Mouse (Mus musculus) forebrain, embryonic 15.5 days (tissue): ENCODE data around the gene Galnt12. TPM values are rescaled to one million over a fixed set of nuclear protein-coding genes. Genes with fewer than 3 reads are reported as not detected.

Experiments
- ATAC-seq: fragments of 200-750 bp; cut with Nextera tagmentation; replicated peaks from 2 replicates; pipeline ENCODE4 v1.8.0; 2017; ENCODE audit warnings: mild to moderate bottlenecking, moderate TSS enrichment, moderate library complexity
- H3K27ac ChIP-seq: fragments of 300-500 bp; sonication (generic); replicated peaks from 2 replicates; pipeline ENCODE4 v1.5.1; 2015; ENCODE audit warnings: mild to moderate bottlenecking, inconsistent platforms
- H3K27me3 ChIP-seq: fragments of 300-500 bp; sonication (generic); 2 replicates; pipeline ENCODE4 v1.6.1; 2015; ENCODE audit warnings: inconsistent platforms
- H3K36me3 ChIP-seq: fragments of 300-500 bp; sonication (generic); 2 replicates; pipeline ENCODE4 v1.6.1; 2015; ENCODE audit warnings: mild to moderate bottlenecking, inconsistent platforms
- H3K4me1 ChIP-seq: fragments of 300-500 bp; sonication (generic); 2 replicates; pipeline ENCODE4 v1.6.1; 2015; ENCODE audit warnings: inconsistent platforms
- H3K4me2 ChIP-seq: fragments of 300-500 bp; sonication (generic); replicated peaks from 2 replicates; pipeline ENCODE4 v1.6.1; 2015; ENCODE audit warnings: mild to moderate bottlenecking, inconsistent platforms
- H3K4me3 ChIP-seq: fragments of 300-500 bp; sonication (generic); 2 replicates; pipeline ENCODE4 v1.5.1; 2015; ENCODE audit warnings: mild to moderate bottlenecking, inconsistent platforms
- H3K9ac ChIP-seq: fragments of 300-500 bp; sonication (generic); replicated peaks from 2 replicates; pipeline ENCODE4 v1.6.1; 2015; ENCODE audit warnings: mild to moderate bottlenecking, inconsistent platforms
- H3K9me3 ChIP-seq: fragments of 300-500 bp; sonication (generic); 2 replicates; pipeline ENCODE4 v1.6.1; 2016; ENCODE audit warnings: inconsistent platforms
- WGBS: fragments of 180-500 bp; shearing (Covaris S2); methylation state at CpG from one replicate; pipeline ENCODE4 v1.1.7; 2015; ENCODE audit warnings: mixed read lengths; 5-methylcytosine and 5-hydroxymethylcytosine counted together
- polyA plus RNA-seq: library from polyadenylated mRNA; unstranded; fragments of >200 nt; fragmentation: Nextera tagmentation; extraction: Ambion mirVana; gene quantifications from 2 replicates; pipeline ENCODE4 v1.2.1, GENCODE M21; 2015

The Galnt12 gene
- polyA plus RNA-seq, 1 experiment from 2014 or later: 1.3 TPM

GRCm38 (mm10) chr4:47057510-47058325, 34.0 kb upstream of the Galnt12 start:
- Histone ChIP-seq H3K4me1 (peaks cover 10% of the 10 kb centered on the region), H3K9ac (peak overlapping the region; percentile 68), H3K9me3 (no peaks in the 10 kb centered on the region), H3K4me3 (peak overlapping the region; percentile 61), H3K27me3 (no peaks in the 10 kb centered on the region), H3K36me3 (no peaks in the 10 kb centered on the region), H3K27ac (0 out of 2 replicates have a peak overlapping the region, but pooled peaks have one; percentile 17), H3K4me2 (peak overlapping the region; percentile 63)
- WGBS: 37% methylated on average over 25 of the region's 25 CpGs
- ATAC-seq: no peak; the same call in none of the 2 replicates

GRCm38 (mm10) chr4:47060900-47061299, 30.8 kb upstream of the Galnt12 start:
- Histone ChIP-seq H3K27me3 (no peaks in the 10 kb centered on the region), H3K4me2 (no peak overlapping the region), H3K36me3 (no peaks in the 10 kb centered on the region), H3K4me1 (peaks cover 10% of the 10 kb centered on the region), H3K4me3 (no peak overlapping the region), H3K9me3 (no peaks in the 10 kb centered on the region), H3K27ac (no peak overlapping the region), H3K9ac (no peak overlapping the region)
- 26% methylated on average over 1 of the region's 1 CpGs for WGBS
- no peak for ATAC-seq

GRCm38 (mm10) chr4:47075054-47075453, 16.7 kb upstream of the Galnt12 start:
- Histone ChIP-seq H3K27me3 (no peaks in the 10 kb centered on the region), H3K4me3 (no peak overlapping the region), H3K27ac (no peak overlapping the region), H3K9ac (no peak overlapping the region), H3K36me3 (no peaks in the 10 kb centered on the region), H3K4me2 (no peak overlapping the region), H3K4me1 (no peaks in the 10 kb centered on the region), H3K9me3 (no peaks in the 10 kb centered on the region)
- WGBS: 38% methylated on average over 2 of the region's 2 CpGs
- no peak for ATAC-seq

- Histone ChIP-seq H3K4me1 (no peaks in the 10 kb centered on the region), H3K27ac (no peak overlapping the region), H3K9me3 (no peaks in the 10 kb centered on the region), H3K9ac (no peak overlapping the region), H3K4me3 (no peak overlapping the region), H3K4me2 (no peak overlapping the region), H3K36me3 (no peaks in the 10 kb centered on the region), H3K27me3 (no peaks in the 10 kb centered on the region)
- 92% methylated on average over 17 of the region's 17 CpGs for WGBS
- no peak for ATAC-seq
These were observed 11.6 kb upstream of the Galnt12 start for GRCm38 (mm10) chr4:47079997-47080646.

- WGBS: 98% methylated on average over 4 of the region's 4 CpGs
- ATAC-seq: no peak
These were observed 11.1 kb upstream of the Galnt12 start for GRCm38 (mm10) chr4:47080647-47081010.

GRCm38 (mm10) chr4:47083824-47084223, 7.9 kb upstream of the Galnt12 start:
- Histone ChIP-seq H3K27me3 (no peaks in the 10 kb centered on the region), H3K9me3 (no peaks in the 10 kb centered on the region), H3K4me3 (no peak overlapping the region), H3K9ac (no peak overlapping the region), H3K36me3 (no peaks in the 10 kb centered on the region), H3K4me2 (no peak overlapping the region), H3K27ac (no peak overlapping the region), H3K4me1 (no peaks in the 10 kb centered on the region)
- no peak for ATAC-seq
- WGBS: 96% methylated on average over 7 of the region's 7 CpGs

More at GRCm38 (mm10) chr4:47080647-47081010, 11.1 kb upstream of the Galnt12 start:
- Histone ChIP-seq H3K27ac (no peak overlapping the region), H3K4me1 (no peaks in the 10 kb centered on the region), H3K36me3 (no peaks in the 10 kb centered on the region), H3K4me3 (no peak overlapping the region), H3K27me3 (no peaks in the 10 kb centered on the region), H3K9me3 (no peaks in the 10 kb centered on the region), H3K4me2 (no peak overlapping the region), H3K9ac (no peak overlapping the region)

GRCm38 (mm10) chr4:47088671-47089070, 3.0 kb upstream of the Galnt12 start:
- H3K36me3 ChIP-seq: no peaks in the 10 kb centered on the region
- H3K4me2 ChIP-seq: no peak overlapping the region
- ATAC-seq: no peak
- no peaks in the 10 kb centered on the region for H3K9me3 ChIP-seq
- no peak overlapping the region for H3K27ac ChIP-seq
- H3K4me3 ChIP-seq: no peak overlapping the region
- peaks cover 13% of the 10 kb centered on the region for H3K4me1 ChIP-seq
- H3K27me3 ChIP-seq: peaks cover 22% of the 10 kb centered on the region
- WGBS: 89% methylated on average over 7 of the region's 7 CpGs
- no peak overlapping the region for H3K9ac ChIP-seq

GRCm38 (mm10) chr4:47092387-47093021, 795 bp downstream of the Galnt12 start:
- peak; percentile 69; the same call in 1 of the 2 replicates for ATAC-seq
- WGBS: under 1% methylated on average over 21 of the region's 21 CpGs
- Histone ChIP-seq H3K9ac (peak overlapping the region; percentile 65), H3K4me2 (peak overlapping the region; percentile 99), H3K27ac (no peak overlapping the region), H3K4me3 (peak overlapping the region; percentile 71), H3K9me3 (no peaks in the 10 kb centered on the region), H3K4me1 (peaks cover 13% of the 10 kb centered on the region), H3K27me3 (peaks cover 30% of the 10 kb centered on the region), H3K36me3 (no peaks in the 10 kb centered on the region)

GRCm38 (mm10) chr4:47093161-47093560, 1.5 kb downstream of the Galnt12 start:
- ATAC-seq: no peak
- H3K9me3 ChIP-seq: no peaks in the 10 kb centered on the region
- peaks cover 13% of the 10 kb centered on the region for H3K4me1 ChIP-seq
- H3K4me2 ChIP-seq: no peak overlapping the region
- H3K36me3 ChIP-seq: no peaks in the 10 kb centered on the region
- H3K9ac ChIP-seq: no peak overlapping the region
- no peak overlapping the region for H3K4me3 ChIP-seq
- H3K27me3 ChIP-seq: peaks cover 30% of the 10 kb centered on the region
- no peak overlapping the region for H3K27ac ChIP-seq
- WGBS: 22% methylated on average over 9 of the region's 9 CpGs

GRCm38 (mm10) chr4:47093647-47094046, 1.9 kb downstream of the Galnt12 start:
- Histone ChIP-seq H3K9ac (no peak overlapping the region), H3K4me2 (no peak overlapping the region), H3K4me3 (no peak overlapping the region), H3K27ac (no peak overlapping the region), H3K36me3 (no peaks in the 10 kb centered on the region), H3K27me3 (peaks cover 30% of the 10 kb centered on the region), H3K9me3 (no peaks in the 10 kb centered on the region), H3K4me1 (peaks cover 13% of the 10 kb centered on the region)
- ATAC-seq: no peak
- 19% methylated on average over 6 of the region's 6 CpGs for whole genome bisulfite sequencing

- no peaks in the 10 kb centered on the region for H3K36me3 ChIP-seq
- H3K4me1 ChIP-seq: no peaks in the 10 kb centered on the region
- no peaks in the 10 kb centered on the region for H3K9me3 ChIP-seq
- ATAC-seq: no peak
- no peaks in the 10 kb centered on the region for H3K27me3 ChIP-seq
- H3K4me2 ChIP-seq: no peak overlapping the region
- H3K27ac ChIP-seq: no peak overlapping the region
- H3K9ac ChIP-seq: no peak overlapping the region
- 93% methylated on average over 10 of the region's 10 CpGs for WGBS
- no peak overlapping the region for H3K4me3 ChIP-seq
These were observed 11.9 kb downstream of the Galnt12 start for GRCm38 (mm10) chr4:47103561-47103960.

- Histone ChIP-seq H3K36me3 (no peaks in the 10 kb centered on the region), H3K9ac (no peak overlapping the region), H3K27ac (peak overlapping the region; percentile 34), H3K4me1 (peaks cover 9% of the 10 kb centered on the region), H3K9me3 (no peaks in the 10 kb centered on the region), H3K4me3 (no peak overlapping the region), H3K4me2 (no peak overlapping the region), H3K27me3 (no peaks in the 10 kb centered on the region)
- WGBS: 61% methylated on average over 9 of the region's 9 CpGs
- peak; percentile 53 for ATAC-seq
These were observed 20.2 kb downstream of the Galnt12 start for GRCm38 (mm10) chr4:47111885-47112284.
